Mouse (Mus musculus): ENCODE results near the gene Clk2. TPM values are rescaled to one million over a fixed set of nuclear protein-coding genes. Genes with fewer than 3 reads are reported as not detected.

The Clk2 gene
- polyA plus RNA-seq, 1 experiment from 2014 or later: 18.9 TPM

- WGBS: 70% methylated on average over 5 of the region's 5 CpGs
- 0 out of 2 replicates have a peak, but pooled peaks cover 2% of the 10 kb centered on the region for H3K27me3 ChIP-seq (ENCODE audit: control insufficient read depth, insufficient read depth, low read length)
- H3K4me3 ChIP-seq (replicated peaks; ENCODE audit: low read length): peak overlapping the region; percentile 89
- peaks cover 23% of the 10 kb centered on the region for H3K4me1 ChIP-seq (ENCODE audit: control insufficient read depth, insufficient read depth, low read length)
- peaks cover 9% of the 10 kb centered on the region for H3K36me3 ChIP-seq (ENCODE audit: control insufficient read depth, insufficient read depth, low read length)
- peak overlapping the region; percentile 88 for H3K4me2 ChIP-seq (ENCODE audit: low read depth, low read length)
- ATAC-seq (ENCODE audit: insufficient read depth, low FRiP score): no peak
- peak overlapping the region; percentile 98; the same call in 1 of the 2 replicates for H3K27ac ChIP-seq (ENCODE audit: low read length)
- no peaks in the 10 kb centered on the region for H3K9me3 ChIP-seq (replicated peaks; ENCODE audit: control insufficient read depth, low read length)
- H3K9ac ChIP-seq (ENCODE audit: low read length): peak overlapping the region; percentile 94
Observed at GRCm38 (mm10) chr3:89163643-89164245, 851 bp upstream of the Clk2 start.

GRCm38 (mm10) chr3:89165268-89165870, 774 bp downstream of the Clk2 start:
- peak overlapping the region; percentile 94 for H3K9ac ChIP-seq (ENCODE audit: low read length)
- ATAC-seq (ENCODE audit: insufficient read depth, low FRiP score): no peak
- 16% methylated on average over 12 of the region's 12 CpGs for WGBS
- H3K27me3 ChIP-seq (ENCODE audit: control insufficient read depth, insufficient read depth, low read length): no peaks in the 10 kb centered on the region
- H3K9me3 ChIP-seq (replicated peaks; ENCODE audit: control insufficient read depth, low read length): no peaks in the 10 kb centered on the region
- peak overlapping the region; percentile 89 for H3K4me3 ChIP-seq (replicated peaks; ENCODE audit: low read length)
- peaks cover 25% of the 10 kb centered on the region for H3K36me3 ChIP-seq (ENCODE audit: control insufficient read depth, insufficient read depth, low read length)
- peak overlapping the region; percentile 88 for H3K4me2 ChIP-seq (ENCODE audit: low read depth, low read length)
- peaks cover 16% of the 10 kb centered on the region for H3K4me1 ChIP-seq (ENCODE audit: control insufficient read depth, insufficient read depth, low read length)
- peak overlapping the region; percentile 98 for H3K27ac ChIP-seq (ENCODE audit: low read length)

GRCm38 (mm10) chr3:89166945-89167344, 2.4 kb downstream of the Clk2 start:
- Histone ChIP-seq H3K27me3 (ENCODE audit: control insufficient read depth, insufficient read depth, low read length) (no peaks in the 10 kb centered on the region), H3K9ac (ENCODE audit: low read length) (no peak overlapping the region), H3K4me1 (ENCODE audit: control insufficient read depth, insufficient read depth, low read length) (peaks cover 16% of the 10 kb centered on the region), H3K4me3 (replicated peaks; ENCODE audit: low read length) (no peak overlapping the region), H3K4me2 (ENCODE audit: low read depth, low read length) (no peak overlapping the region), H3K27ac (ENCODE audit: low read length) (no peak overlapping the region), H3K9me3 (replicated peaks; ENCODE audit: control insufficient read depth, low read length) (no peaks in the 10 kb centered on the region), H3K36me3 (ENCODE audit: control insufficient read depth, insufficient read depth, low read length) (peaks cover 36% of the 10 kb centered on the region)
- ATAC-seq (ENCODE audit: insufficient read depth, low FRiP score): no peak
- 89% methylated on average over 19 of the region's 19 CpGs for WGBS

- ATAC-seq (ENCODE audit: insufficient read depth, low FRiP score): no peak
- no peaks in the 10 kb centered on the region for H3K9me3 ChIP-seq (replicated peaks; ENCODE audit: control insufficient read depth, low read length)
- no peak overlapping the region for H3K27ac ChIP-seq (ENCODE audit: low read length)
- WGBS: 90% methylated on average over 11 of the region's 11 CpGs
- H3K27me3 ChIP-seq (ENCODE audit: control insufficient read depth, insufficient read depth, low read length): no peaks in the 10 kb centered on the region
- H3K36me3 ChIP-seq (ENCODE audit: control insufficient read depth, insufficient read depth, low read length): peaks cover 44% of the 10 kb centered on the region
- no peak overlapping the region for H3K4me3 ChIP-seq (replicated peaks; ENCODE audit: low read length)
- H3K9ac ChIP-seq (ENCODE audit: low read length): no peak overlapping the region
- H3K4me2 ChIP-seq (ENCODE audit: low read depth, low read length): no peak overlapping the region
- H3K4me1 ChIP-seq (ENCODE audit: control insufficient read depth, insufficient read depth, low read length): peaks cover 13% of the 10 kb centered on the region
Observed at GRCm38 (mm10) chr3:89174844-89175243, 10.2 kb downstream of the Clk2 start.

GRCm38 (mm10) chr3:89175544-89175943, 10.9 kb downstream of the Clk2 start:
- ATAC-seq (ENCODE audit: insufficient read depth, low FRiP score): no peak
- Histone ChIP-seq H3K9ac (ENCODE audit: low read length) (no peak overlapping the region), H3K27ac (ENCODE audit: low read length) (no peak overlapping the region), H3K4me3 (replicated peaks; ENCODE audit: low read length) (no peak overlapping the region), H3K9me3 (replicated peaks; ENCODE audit: control insufficient read depth, low read length) (no peaks in the 10 kb centered on the region), H3K27me3 (ENCODE audit: control insufficient read depth, insufficient read depth, low read length) (no peaks in the 10 kb centered on the region), H3K36me3 (ENCODE audit: control insufficient read depth, insufficient read depth, low read length) (peaks cover 37% of the 10 kb centered on the region), H3K4me1 (ENCODE audit: control insufficient read depth, insufficient read depth, low read length) (peaks cover 13% of the 10 kb centered on the region), H3K4me2 (ENCODE audit: low read depth, low read length) (no peak overlapping the region)
- WGBS: 91% methylated on average over 10 of the region's 10 CpGs

GRCm38 (mm10) chr3:89176421-89176820, 11.8 kb downstream of the Clk2 start:
- Histone ChIP-seq H3K9ac (ENCODE audit: low read length) (no peak overlapping the region), H3K9me3 (replicated peaks; ENCODE audit: control insufficient read depth, low read length) (no peaks in the 10 kb centered on the region), H3K4me2 (ENCODE audit: low read depth, low read length) (no peak overlapping the region), H3K4me3 (replicated peaks; ENCODE audit: low read length) (no peak overlapping the region), H3K36me3 (ENCODE audit: control insufficient read depth, insufficient read depth, low read length) (peaks cover 35% of the 10 kb centered on the region), H3K27me3 (ENCODE audit: control insufficient read depth, insufficient read depth, low read length) (no peaks in the 10 kb centered on the region), H3K27ac (ENCODE audit: low read length) (no peak overlapping the region), H3K4me1 (ENCODE audit: control insufficient read depth, insufficient read depth, low read length) (peaks cover 13% of the 10 kb centered on the region)
- no peak for ATAC-seq (ENCODE audit: insufficient read depth, low FRiP score)
- 80% methylated on average over 7 of the region's 7 CpGs for WGBS

GRCm38 (mm10) chr3:89177242-89178106, 12.9 kb downstream of the Clk2 start, which contains the start of gene Scamp3:
Scamp3 (plus strand) TSS chr3:89177473.
- peak; percentile 94 for ATAC-seq (ENCODE audit: insufficient read depth, low FRiP score)
- H3K4me2 ChIP-seq (ENCODE audit: low read depth, low read length): peak within 1 kb of the TSS; percentile 85
- peak within 1 kb of the TSS; percentile 72 for H3K27ac ChIP-seq (ENCODE audit: low read length)
- peaks cover 13% of the 10 kb centered on the region for H3K4me1 ChIP-seq (ENCODE audit: control insufficient read depth, insufficient read depth, low read length)
- H3K36me3 ChIP-seq (ENCODE audit: control insufficient read depth, insufficient read depth, low read length): peaks cover 31% of the 10 kb centered on the region
- under 1% methylated on average over 43 of the region's 43 CpGs for WGBS
- H3K27me3 ChIP-seq (ENCODE audit: control insufficient read depth, insufficient read depth, low read length): no peaks in the 10 kb centered on the region
- peak within 1 kb of the TSS; percentile 74 for H3K4me3 ChIP-seq (replicated peaks; ENCODE audit: low read length)
- peak within 1 kb of the TSS; percentile 86 for H3K9ac ChIP-seq (ENCODE audit: low read length)
- no peaks in the 10 kb centered on the region for H3K9me3 ChIP-seq (replicated peaks; ENCODE audit: control insufficient read depth, low read length)

GRCm38 (mm10) chr3:89178107-89178385, 13.5 kb downstream of the Clk2 start:
- 5% methylated on average over 6 of the region's 6 CpGs for WGBS
- H3K4me3 ChIP-seq (replicated peaks; ENCODE audit: low read length): peak overlapping the region; percentile 74
- H3K4me2 ChIP-seq (ENCODE audit: low read depth, low read length): peak overlapping the region; percentile 85
- H3K27ac ChIP-seq (ENCODE audit: low read length): peak overlapping the region; percentile 72
- peaks cover 31% of the 10 kb centered on the region for H3K36me3 ChIP-seq (ENCODE audit: control insufficient read depth, insufficient read depth, low read length)
- H3K27me3 ChIP-seq (ENCODE audit: control insufficient read depth, insufficient read depth, low read length): no peaks in the 10 kb centered on the region
- peak overlapping the region; percentile 86 for H3K9ac ChIP-seq (ENCODE audit: low read length)
- ATAC-seq (ENCODE audit: insufficient read depth, low FRiP score): no peak
- H3K4me1 ChIP-seq (ENCODE audit: control insufficient read depth, insufficient read depth, low read length): peaks cover 17% of the 10 kb centered on the region
- no peaks in the 10 kb centered on the region for H3K9me3 ChIP-seq (replicated peaks; ENCODE audit: control insufficient read depth, low read length)

- Histone ChIP-seq H3K4me1 (ENCODE audit: control insufficient read depth, insufficient read depth, low read length) (peaks cover 23% of the 10 kb centered on the region), H3K9ac (ENCODE audit: low read length) (no peak overlapping the region), H3K4me2 (ENCODE audit: low read depth, low read length) (no peak overlapping the region), H3K36me3 (ENCODE audit: control insufficient read depth, insufficient read depth, low read length) (peaks cover 22% of the 10 kb centered on the region), H3K27me3 (ENCODE audit: control insufficient read depth, insufficient read depth, low read length) (no peaks in the 10 kb centered on the region), H3K27ac (ENCODE audit: low read length) (no peak overlapping the region), H3K4me3 (replicated peaks; ENCODE audit: low read length) (no peak overlapping the region), H3K9me3 (replicated peaks; ENCODE audit: control insufficient read depth, low read length) (no peaks in the 10 kb centered on the region)
- 82% methylated on average over 11 of the region's 11 CpGs for WGBS
- no peak for ATAC-seq (ENCODE audit: insufficient read depth, low FRiP score)
Observed at GRCm38 (mm10) chr3:89179056-89179455, 14.5 kb downstream of the Clk2 start.
